Mouse (Mus musculus) urinary bladder, adult 2 months (tissue): ENCODE results near the gene Olfr1228. TPM values are rescaled to one million over a fixed set of nuclear protein-coding genes. Genes with fewer than 3 reads are reported as not detected.

ENCODE experiments used
- DNase-seq: peaks from one replicate; pipeline ENCODE4 v3.0.0; 2022; ENCODE audit warnings: low spot score
- polyA plus RNA-seq: library from polyadenylated mRNA; depleted of rRNA; stranded (reverse); fragments of >200 nt; gene quantifications from 2 replicates; pipeline ENCODE4 v1.2.3, GENCODE M21; 2012; rRNA removed

Gene Olfr1228
- polyA plus RNA-seq: not detected in 2 replicates

DNA sequence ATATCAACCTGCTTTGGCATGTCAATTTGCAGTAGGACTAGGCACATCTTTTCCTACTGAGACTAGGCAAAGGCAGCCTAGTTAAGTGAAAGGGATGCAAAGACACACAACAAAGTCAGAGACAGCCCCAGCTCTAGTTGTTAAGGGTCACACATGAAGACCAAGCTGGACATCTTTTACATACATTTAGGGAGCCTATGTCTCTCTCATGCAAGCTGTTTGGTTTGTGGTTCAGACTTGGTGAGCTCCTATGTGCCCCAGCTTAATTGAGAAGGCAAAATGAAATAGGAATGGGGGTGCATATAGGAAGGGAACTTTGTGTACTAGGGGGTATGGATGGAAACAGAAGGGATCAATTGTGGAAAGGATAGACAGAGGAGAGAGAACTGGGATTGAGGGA, at the start of gene Olfr1228:
Gene Olfr1228, minus strand, starts transcription at position 101 of the 400 bp plus-strand sequence.
- DNase-seq: no peak

DNA sequence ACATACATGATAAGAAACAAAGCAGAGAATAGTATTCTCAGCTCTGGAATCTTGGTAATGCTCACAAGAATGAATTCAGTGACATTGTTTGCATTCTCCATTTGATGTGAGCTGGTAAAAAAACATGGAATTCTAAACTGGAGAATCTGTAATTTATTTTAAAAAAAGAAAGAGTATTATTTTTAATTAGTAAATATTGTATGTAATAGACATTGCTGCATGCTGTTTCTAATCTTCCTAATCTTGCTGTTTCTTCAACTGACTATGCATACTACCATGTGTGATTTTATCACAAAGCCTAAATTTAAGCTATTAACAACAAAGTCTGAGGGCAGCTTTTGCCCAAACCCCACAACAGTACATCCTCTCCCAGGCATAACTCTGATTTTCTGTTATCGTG, 43.3 kb upstream of the Olfr1228 start, which contains the start of gene Olfr1230:
Gene Olfr1230, minus strand, starts transcription at position 101 of the 400 bp plus-strand sequence.
- DNase-seq: no peak

DNA sequence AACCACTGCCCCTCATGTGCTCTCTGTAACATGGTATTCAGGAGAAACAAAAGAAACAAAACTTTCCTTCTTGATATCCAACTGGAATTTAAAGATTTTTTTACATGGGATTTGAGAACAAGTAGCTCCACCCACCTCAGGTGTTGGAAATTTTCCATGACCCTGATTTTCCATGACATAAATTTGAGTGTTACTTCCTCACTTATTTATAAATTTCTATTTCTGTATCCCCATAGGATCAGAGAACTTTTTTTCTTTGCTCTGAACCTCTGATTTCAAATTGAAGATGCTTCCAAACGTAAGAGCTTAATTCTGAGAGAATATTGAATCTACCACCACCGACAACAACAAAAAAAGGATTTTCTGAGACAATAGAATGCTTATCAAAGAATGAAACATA, 34.1 kb upstream of the Olfr1228 start, which contains the start of gene Olfr1229:
Gene Olfr1229, minus strand, starts transcription at position 101 of the 400 bp plus-strand sequence.
- DNase-seq: no peak

GRCm38 (mm10) chr2:89199948-89200347, 53.9 kb downstream of the Olfr1228 start, which contains the start of gene Olfr1226:
Gene Olfr1226, minus strand, starts transcription at chr2:89200048.
- no peak for DNase-seq

Other genes starting within 250 kb of the Olfr1228 start
- gene Olfr1215, start 247.1 kb downstream of the Olfr1228 start, polyA plus RNA-seq: not detected in 2 replicates
- gene Olfr1216, start 235.7 kb downstream of the Olfr1228 start, polyA plus RNA-seq: not detected in 2 replicates
- not detected in 2 replicates for gene Olfr1217, start 222.0 kb downstream of the Olfr1228 start, polyA plus RNA-seq
- gene Olfr1218, start 192.9 kb downstream of the Olfr1228 start, polyA plus RNA-seq: not detected in 2 replicates
- gene Olfr1219, start 170.5 kb downstream of the Olfr1228 start, polyA plus RNA-seq: not detected in 2 replicates
- not detected in 2 replicates for gene Olfr1220, start 147.2 kb downstream of the Olfr1228 start, polyA plus RNA-seq
- not detected in 2 replicates for gene Olfr1221, start 136.8 kb downstream of the Olfr1228 start, polyA plus RNA-seq
- not detected in 2 replicates for gene Olfr1222, start 121.0 kb downstream of the Olfr1228 start, polyA plus RNA-seq
- not detected in 2 replicates for gene Olfr1223, start 102.5 kb downstream of the Olfr1228 start, polyA plus RNA-seq
- not detected in 2 replicates for gene Olfr1224-ps1, start 90.0 kb downstream of the Olfr1228 start, polyA plus RNA-seq
- not detected in 2 replicates for gene Olfr1225, start 79.4 kb downstream of the Olfr1228 start, polyA plus RNA-seq
- not detected in 2 replicates for gene Olfr1226, start 54.0 kb downstream of the Olfr1228 start, polyA plus RNA-seq
- gene Olfr1229, start 34.0 kb upstream of the Olfr1228 start, polyA plus RNA-seq: not detected in 2 replicates
- gene Olfr1230, start 43.2 kb upstream of the Olfr1228 start, polyA plus RNA-seq: not detected in 2 replicates
- gene Olfr1231, start 53.0 kb upstream of the Olfr1228 start, polyA plus RNA-seq: not detected in 2 replicates
- gene Olfr1232, start 75.6 kb upstream of the Olfr1228 start, polyA plus RNA-seq: not detected in 2 replicates
- not detected in 2 replicates for gene Olfr1233, start 88.3 kb upstream of the Olfr1228 start, polyA plus RNA-seq
- not detected in 2 replicates for gene Olfr1234, start 110.8 kb upstream of the Olfr1228 start, polyA plus RNA-seq
- gene Olfr1238, start 155.6 kb upstream of the Olfr1228 start, polyA plus RNA-seq: not detected in 2 replicates
- not detected in 2 replicates for gene Olfr1239, start 166.3 kb upstream of the Olfr1228 start, polyA plus RNA-seq
- gene Olfr1240, start 188.9 kb upstream of the Olfr1228 start, polyA plus RNA-seq: not detected in 2 replicates
- not detected in 2 replicates for gene Olfr1241, start 233.1 kb upstream of the Olfr1228 start, polyA plus RNA-seq
- not detected in 2 replicates for gene Olfr1242, start 244.3 kb upstream of the Olfr1228 start, polyA plus RNA-seq